ENCODE assay signal across 28 mouse cellular contexts in the genomic region with DNA sequence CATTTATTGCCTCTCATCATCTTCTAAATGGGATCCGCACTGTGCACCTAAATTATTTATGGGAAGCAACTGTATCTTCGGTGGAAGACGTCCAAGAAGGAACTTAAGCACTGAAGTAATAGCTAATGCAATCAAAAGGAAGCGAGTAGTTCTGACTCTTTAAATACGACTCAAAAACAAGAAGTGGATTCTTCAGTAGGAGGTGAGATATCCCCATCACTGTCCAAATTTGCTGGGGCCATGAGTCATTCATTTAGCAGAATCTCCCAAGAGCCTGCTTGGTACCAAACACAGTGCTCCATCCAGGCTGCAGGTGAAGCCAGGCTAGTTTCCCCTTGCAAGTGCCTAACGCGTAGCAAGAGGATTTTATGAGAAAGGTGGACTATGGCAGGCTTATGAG.
"Had no signal": no experiment of that assay in that cellular context is flagged by ENCODE, and none has a peak within 500 bp of the region (broad histone marks: within the 10 kb centered on the region; RNA-seq: fewer than 3 reads in every experiment).

No protein-coding gene starts in this region.

- H3K27me3 ChIP-seq: heart, embryonic 12.5 days; hindbrain, embryonic 12.5 days; intestine, embryonic 15.5 days; kidney, embryonic 15.5 days; limb, embryonic 13.5 days; limb, embryonic 15.5 days; liver, embryonic 12.5 days had no signal

- H3K4me3 ChIP-seq: gastrocnemius, adult 2 months; heart, embryonic 10.5 days; heart, embryonic 12.5 days; hindbrain, embryonic 10.5 days; hindbrain, embryonic 12.5 days; intestine, embryonic 15.5 days; kidney, embryonic 15.5 days; limb, embryonic 13.5 days; limb, embryonic 15.5 days; liver, embryonic 12.5 days had no signal

- H3K9me3 ChIP-seq: heart, embryonic 10.5 days; heart, embryonic 12.5 days; hindbrain, embryonic 10.5 days; hindbrain, embryonic 12.5 days; intestine, embryonic 15.5 days; kidney, embryonic 15.5 days; limb, embryonic 13.5 days; limb, embryonic 15.5 days; liver, embryonic 12.5 days had no signal

- DNase-seq: gastrocnemius, adult 2 months; gastrocnemius, postnatal 14 days; gastrocnemius, postnatal 36 days; heart, adult 18-20 months; heart, postnatal 10 days; heart, postnatal 4 days; kidney, adult 11 months; kidney, adult 2 months; kidney, adult 9 months; kidney, postnatal 14 days; kidney, postnatal 36 days; layer of hippocampus, adult 9-11 months; layer of hippocampus, postnatal 36 days; left cerebral cortex, postnatal 4 days had no signal

- H3K9ac ChIP-seq: heart, embryonic 12.5 days; hindbrain, embryonic 12.5 days; hindbrain, embryonic 14.5 days; intestine, embryonic 15.5 days; kidney, embryonic 15.5 days; limb, embryonic 13.5 days; limb, embryonic 15.5 days; liver, embryonic 12.5 days; liver, embryonic 14.5 days had no signal

- H3K27ac ChIP-seq: gastrocnemius, adult 2 months; heart, embryonic 10.5 days; hindbrain, embryonic 10.5 days; hindbrain, embryonic 12.5 days; hindbrain, embryonic 14.5 days; intestine, embryonic 15.5 days; kidney, embryonic 15.5 days; kidney, postnatal 0 days; limb, embryonic 13.5 days; limb, embryonic 15.5 days; liver, embryonic 12.5 days; liver, embryonic 14.5 days had no signal

- ATAC-seq: hindbrain, embryonic 16.5 days; inflammation-experienced regulatory T-cells, adult 6 months; intestine, embryonic 15.5 days; liver, embryonic 12.5 days had no signal

- H3K4me1 ChIP-seq: heart, embryonic 10.5 days; heart, embryonic 12.5 days; intestine, embryonic 15.5 days; kidney, embryonic 15.5 days; limb, embryonic 13.5 days; limb, embryonic 15.5 days; liver, embryonic 12.5 days had no signal

- H3K36me3 ChIP-seq: heart, embryonic 10.5 days; heart, embryonic 12.5 days; hindbrain, embryonic 10.5 days; hindbrain, embryonic 12.5 days; intestine, embryonic 15.5 days; kidney, embryonic 15.5 days; limb, embryonic 13.5 days; limb, embryonic 15.5 days; liver, embryonic 12.5 days had no signal

- H3K4me2 ChIP-seq: heart, embryonic 12.5 days; hindbrain, embryonic 12.5 days; hindbrain, embryonic 14.5 days; intestine, embryonic 15.5 days; kidney, embryonic 15.5 days; limb, embryonic 13.5 days; limb, embryonic 15.5 days; liver, embryonic 12.5 days had no signal
